Mouse (Mus musculus) kidney, adult 2 months (tissue): ENCODE results near the gene Pdzd2. TPM values are rescaled to one million over a fixed set of nuclear protein-coding genes. Genes with fewer than 3 reads are reported as not detected.

Experiments
- DNase-seq: peaks from one replicate; pipeline ENCODE4 v3.0.0; 2021
- H3K27ac ChIP-seq: fragments of 200-500 bp; 2 replicates; pipeline ENCODE4 v1.5.1; 2012; ENCODE audit warnings: low read depth, low read length, control low read depth, inconsistent platforms; ENCODE audit not compliant: insufficient read depth
- H3K27me3 ChIP-seq: fragments of 200-500 bp; replicated peaks from 2 replicates; pipeline ENCODE4 v1.6.1; 2012; ENCODE audit warnings: mild to moderate bottlenecking, moderate library complexity, low read length, inconsistent platforms; ENCODE audit not compliant: control insufficient read depth, insufficient read depth
- H3K36me3 ChIP-seq: fragments of 200-500 bp; 2 replicates; pipeline ENCODE4 v1.6.1; 2012; ENCODE audit warnings: mild to moderate bottlenecking, moderate library complexity, low read length, inconsistent platforms; ENCODE audit not compliant: control insufficient read depth, insufficient read depth
- H3K4me1 ChIP-seq: fragments of 200-500 bp; 2 replicates; pipeline ENCODE4 v1.6.1; 2011; ENCODE audit warnings: low read length; ENCODE audit not compliant: control insufficient read depth, insufficient read depth
- H3K4me3 ChIP-seq: fragments of 200-500 bp; 2 replicates; pipeline ENCODE4 v1.5.1; 2011; ENCODE audit warnings: mild to moderate bottlenecking, low read depth, low read length, control low read depth; ENCODE audit not compliant: insufficient read depth
- CTCF ChIP-seq: fragments of 200-500 bp; conservative IDR thresholded peaks from 2 replicates; pipeline ENCODE4 v1.5.1; 2011; ENCODE audit warnings: low read depth, mild to moderate bottlenecking, control low read depth, low read length, moderate library complexity, mixed read lengths; ENCODE audit not compliant: insufficient read depth, insufficient read length
- POLR2A ChIP-seq: fragments of 200-500 bp; IDR thresholded peaks from one replicate; pipeline ENCODE4 v1.6.1; 2011; ENCODE audit warnings: low read depth, low read length, control low read depth
- WGBS: fragments of 180-500 bp; shearing (Covaris S2); methylation state at CpG from one replicate; pipeline ENCODE4 v1.1.7; 2018; 5-methylcytosine and 5-hydroxymethylcytosine counted together
- polyA plus RNA-seq: library from polyadenylated mRNA; depleted of rRNA; stranded (reverse); fragments of >200 nt; gene quantifications from 2 replicates; pipeline ENCODE4 v1.2.3, GENCODE M21; 2012

Gene Pdzd2
- polyA plus RNA-seq, 1 experiment, result 16.5 TPM

- Histone ChIP-seq H3K27ac (peak overlapping the region; percentile 98), H3K36me3 (no peaks in the 10 kb centered on the region), H3K4me1 (peaks cover 3% of the 10 kb centered on the region; the same call in 1 of the 2 replicates), H3K4me3 (peak overlapping the region; percentile 59), H3K27me3 (no peaks in the 10 kb centered on the region)
- no peak for TF ChIP-seq POLR2A
- TF ChIP-seq CTCF, result no peak
- 62% methylated on average over 5 of the region's 5 CpGs for WGBS
- DNase-seq, result peak; percentile 79
Observed at GRCm38 (mm10) chr15:12674026-12674425, 65.7 kb downstream of the Pdzd2 start.

DNA sequence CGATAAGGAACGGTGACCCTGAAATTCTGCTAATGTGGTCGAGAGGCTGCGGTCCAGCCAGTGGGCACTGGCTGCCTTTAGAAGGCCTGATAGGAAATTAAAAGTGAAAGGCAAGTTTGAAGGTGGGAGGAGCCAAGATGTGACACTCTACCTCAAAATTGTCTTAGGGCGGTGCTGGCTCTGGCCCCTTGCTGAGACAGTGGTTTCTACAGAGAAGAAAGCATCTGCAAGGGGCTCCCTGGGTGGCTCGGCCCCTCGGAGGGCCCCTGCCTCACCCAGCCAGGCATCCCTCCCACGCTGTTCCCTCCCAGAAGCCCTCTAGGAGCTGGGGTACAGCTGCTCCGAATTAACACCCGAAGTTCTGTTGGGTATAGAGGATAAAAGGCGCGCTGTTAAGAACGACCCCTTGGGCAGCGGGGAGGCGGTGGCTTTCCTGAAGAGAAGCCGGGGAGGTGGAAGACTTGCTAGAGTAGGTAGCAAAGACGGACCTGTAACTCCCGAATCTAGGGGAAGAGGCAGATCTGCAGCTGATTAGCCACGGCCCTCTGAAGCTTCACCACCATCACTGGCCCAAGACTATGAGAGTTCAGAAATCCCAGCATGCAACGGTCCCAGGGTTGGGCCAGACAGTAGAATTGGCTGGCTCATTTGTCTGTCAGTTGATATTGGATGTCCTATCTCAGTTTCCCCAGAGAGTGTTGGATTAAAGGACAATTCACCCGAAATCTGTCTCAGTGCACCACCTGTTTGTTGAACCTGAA, 71.8 kb downstream of the Pdzd2 start:
- TF ChIP-seq CTCF (no peak), POLR2A (no peak)
- no peak for DNase-seq
- Histone ChIP-seq H3K27me3 (no peaks in the 10 kb centered on the region), H3K4me3 (no peak overlapping the region), H3K36me3 (no peaks in the 10 kb centered on the region), H3K4me1 (no peaks in the 10 kb centered on the region), H3K27ac (no peak overlapping the region)
- 43% methylated on average over 21 of the region's 21 CpGs for WGBS

DNA sequence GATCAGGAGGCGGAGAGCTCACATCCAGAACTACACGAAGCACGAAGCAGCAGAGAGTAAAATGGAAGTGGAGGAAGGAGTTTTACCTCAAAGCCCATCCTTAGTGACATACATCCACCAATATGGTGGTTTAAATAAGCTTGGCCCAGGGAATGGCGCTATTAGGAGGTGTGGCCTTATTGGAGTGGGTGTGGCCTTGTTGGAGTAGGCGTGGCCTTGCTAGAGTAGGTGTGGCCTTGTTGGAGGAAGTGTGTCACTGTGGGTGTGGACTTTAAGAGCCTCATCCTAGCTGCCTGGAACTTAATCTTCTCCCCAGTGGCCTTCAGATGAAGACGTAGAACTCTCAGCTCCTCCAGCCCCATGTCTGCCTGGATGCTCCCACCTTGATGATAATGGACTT, 73.8 kb downstream of the Pdzd2 start:
- no peak for TF ChIP-seq CTCF
- no peak for TF ChIP-seq POLR2A
- Histone ChIP-seq H3K27ac (no peak overlapping the region), H3K36me3 (no peaks in the 10 kb centered on the region), H3K4me3 (no peak overlapping the region), H3K4me1 (no peaks in the 10 kb centered on the region), H3K27me3 (no peaks in the 10 kb centered on the region)
- WGBS, result 93% methylated on average over 6 of the region's 6 CpGs
- no peak for DNase-seq

- no peak overlapping the region for H3K4me3 ChIP-seq
- H3K27ac ChIP-seq, result no peak overlapping the region
- WGBS, result 91% methylated on average over 9 of the region's 9 CpGs
- TF ChIP-seq CTCF (no peak), POLR2A (no peak)
- H3K27me3 ChIP-seq, result no peaks in the 10 kb centered on the region
- H3K4me1 ChIP-seq, result no peaks in the 10 kb centered on the region
- DNase-seq, result no peak
- H3K36me3 ChIP-seq, result no peaks in the 10 kb centered on the region
Observed at GRCm38 (mm10) chr15:12663351-12663750, 76.4 kb downstream of the Pdzd2 start.

- DNase-seq, result no peak
- H3K4me1 ChIP-seq, result no peaks in the 10 kb centered on the region
- no peak for TF ChIP-seq CTCF
- TF ChIP-seq POLR2A, result no peak
- no peak overlapping the region for H3K27ac ChIP-seq
- no peaks in the 10 kb centered on the region for H3K36me3 ChIP-seq
- no peaks in the 10 kb centered on the region for H3K27me3 ChIP-seq
- WGBS, result 85% methylated on average over 9 of the region's 9 CpGs
- H3K4me3 ChIP-seq, result no peak overlapping the region
Observed at GRCm38 (mm10) chr15:12660320-12660719, 79.4 kb downstream of the Pdzd2 start.

- WGBS, result 64% methylated on average over 6 of the region's 6 CpGs
- TF ChIP-seq CTCF (no peak), POLR2A (no peak)
- Histone ChIP-seq H3K27ac (no peak overlapping the region), H3K4me3 (no peak overlapping the region), H3K36me3 (no peaks in the 10 kb centered on the region), H3K27me3 (no peaks in the 10 kb centered on the region), H3K4me1 (no peaks in the 10 kb centered on the region)
- DNase-seq, result no peak
Observed at GRCm38 (mm10) chr15:12655959-12656662, 83.6 kb downstream of the Pdzd2 start.

GRCm38 (mm10) chr15:12655316-12655715, 84.4 kb downstream of the Pdzd2 start:
- H3K27ac ChIP-seq, result no peak overlapping the region
- H3K36me3 ChIP-seq, result no peaks in the 10 kb centered on the region
- H3K4me3 ChIP-seq, result no peak overlapping the region
- TF ChIP-seq CTCF (no peak), POLR2A (no peak)
- no peak for DNase-seq
- H3K4me1 ChIP-seq, result peaks cover 5% of the 10 kb centered on the region; the same call in 1 of the 2 replicates
- no peaks in the 10 kb centered on the region for H3K27me3 ChIP-seq
- 95% methylated on average over 7 of the region's 7 CpGs for WGBS
